Mouse (Mus musculus): ENCODE results near the gene Gm26620.
A peak's percentile ranks its signal among the peaks of the same experiment; 100 is the strongest.

The Gm26620 gene

DNA sequence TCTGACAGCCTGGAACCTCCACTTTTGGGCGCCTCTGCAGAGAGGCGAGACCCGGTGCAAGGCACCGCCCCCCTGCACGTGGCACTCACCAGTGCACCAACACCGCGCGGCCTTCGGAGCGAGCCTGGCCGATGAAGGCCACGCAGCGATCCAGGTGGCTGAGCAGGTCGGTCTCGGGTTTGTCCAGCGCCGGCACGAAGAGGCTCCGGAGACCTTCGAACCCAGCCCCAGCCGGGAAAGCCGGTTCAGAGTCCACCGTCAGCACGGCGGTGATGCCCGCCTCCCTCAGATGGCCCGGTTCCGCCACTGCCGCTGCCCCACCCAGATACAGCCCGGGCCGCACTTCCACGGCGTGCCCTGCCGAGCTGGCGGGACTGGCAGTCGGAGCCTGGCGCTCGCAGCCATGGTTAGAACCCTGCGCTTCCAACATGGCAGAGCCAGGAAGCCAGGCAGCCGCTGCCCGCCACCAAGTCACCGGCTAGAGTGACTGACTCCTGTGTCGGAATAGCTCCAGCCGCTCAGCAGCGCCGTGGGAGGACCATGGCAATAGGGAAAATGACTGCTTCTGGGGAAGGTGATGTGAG, at the start of gene Gm26620, which contains the start of gene Dusp12:
Gene Gm26620, plus strand, starts transcription at position 88 of the 584 bp plus-strand sequence.
Gene Dusp12, minus strand, starts transcription at position 563 of the 584 bp plus-strand sequence.
- DNase-seq (ENCODE audit: low spot score in 2 of 2): peak; percentile 78 to 84

DNA sequence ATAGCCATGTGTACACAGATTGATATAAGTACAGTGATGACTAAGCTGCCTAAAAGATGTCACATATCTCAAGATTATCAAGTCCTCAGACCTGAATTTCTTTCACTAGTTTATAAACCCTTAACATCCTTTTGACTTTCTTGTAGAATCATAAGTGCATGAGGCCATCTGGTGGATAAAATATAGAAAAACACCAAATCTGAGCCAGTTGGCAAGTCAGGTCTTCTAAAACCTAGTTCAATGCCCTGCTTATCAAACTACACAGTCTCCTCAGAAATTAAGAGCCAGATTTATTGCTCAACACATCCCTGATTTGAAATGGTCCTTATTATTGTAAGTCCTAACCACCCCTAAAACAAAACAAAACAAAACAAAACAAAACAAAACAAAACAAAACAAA, 45.2 kb upstream of the Gm26620 start:
- no peak for DNase-seq (ENCODE audit: low spot score in 2 of 2)

DNA sequence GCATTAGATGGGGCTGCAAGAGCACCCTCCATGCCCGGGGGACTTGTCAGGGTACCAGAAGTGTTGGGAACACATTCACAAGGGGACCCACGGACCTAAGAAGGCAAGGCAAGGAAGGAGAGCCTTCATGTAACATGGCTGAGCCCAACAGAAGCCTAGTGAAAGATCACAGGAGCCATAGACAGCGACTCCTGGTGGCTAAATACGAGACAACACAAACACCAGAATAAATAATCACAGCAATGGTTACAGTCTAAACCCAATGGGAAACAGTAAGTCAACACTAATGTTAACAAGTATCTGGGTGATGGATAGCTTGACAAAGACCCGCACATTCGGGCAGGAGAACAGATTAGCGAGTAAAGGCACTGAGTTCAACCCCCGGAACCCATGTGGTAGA, 40.5 kb upstream of the Gm26620 start:
- DNase-seq (ENCODE audit: low spot score in 2 of 2): no peak

DNA sequence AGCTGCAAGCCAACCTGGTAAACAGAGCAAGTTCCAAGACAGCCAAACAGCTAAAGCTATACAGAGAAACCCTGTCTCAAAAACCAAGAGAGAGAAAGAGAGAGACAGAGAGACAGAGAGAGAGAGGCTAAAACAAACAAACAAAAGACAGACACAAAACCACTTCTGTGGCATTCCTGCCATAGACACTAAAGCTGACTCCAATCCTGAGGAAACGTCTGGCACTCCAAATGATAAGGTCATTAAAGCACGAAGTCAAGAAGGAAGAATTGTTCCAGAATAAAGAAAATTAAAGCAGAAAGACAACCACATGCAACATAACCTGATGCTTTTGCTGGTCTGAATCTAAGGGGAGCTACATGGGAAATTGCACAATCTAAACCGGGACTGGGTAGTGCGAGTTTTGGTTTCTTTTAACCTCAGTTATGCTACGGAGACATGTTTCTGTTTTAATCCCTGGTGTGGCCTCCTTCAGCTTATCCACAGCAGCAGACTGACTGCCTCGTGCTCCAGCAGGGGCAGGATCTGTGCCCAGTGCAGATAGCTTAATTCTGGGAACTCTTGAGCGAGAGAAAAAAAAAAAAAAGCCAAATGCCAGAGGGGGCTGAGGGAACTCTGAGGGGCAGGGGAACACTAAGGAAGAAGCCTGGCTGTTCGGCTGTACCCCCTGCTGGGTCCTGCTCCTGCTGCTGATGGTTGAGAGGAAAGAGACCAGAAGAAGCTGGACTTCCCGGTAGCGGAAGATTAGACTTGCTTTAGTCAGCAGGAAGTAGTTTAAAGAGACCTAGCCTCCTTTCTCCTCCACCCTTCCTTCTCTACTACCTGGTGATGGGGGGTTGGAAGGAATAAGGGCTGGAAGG, 39.2 kb upstream of the Gm26620 start:
- no peak for DNase-seq (ENCODE audit: low spot score in 2 of 2)

DNA sequence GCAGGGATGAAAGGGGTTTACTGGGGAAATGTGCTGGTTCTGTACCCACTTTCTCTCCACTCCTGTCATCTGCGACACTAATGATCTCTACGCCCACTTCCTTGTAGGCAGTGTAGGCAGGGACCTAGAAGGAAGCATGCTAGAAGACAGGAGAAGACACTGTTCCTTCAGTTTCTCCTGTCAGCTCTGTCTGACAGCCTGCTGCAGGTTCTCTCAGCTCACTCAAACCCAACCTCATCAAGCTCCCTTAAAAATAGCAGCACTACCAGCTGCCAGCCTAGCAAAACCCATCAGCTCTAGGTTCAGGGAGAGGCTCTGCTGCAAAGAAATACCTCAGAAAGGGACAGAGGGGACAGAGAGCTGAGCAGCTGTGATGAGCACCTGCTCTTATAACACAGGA, 34.9 kb upstream of the Gm26620 start:
- DNase-seq (ENCODE audit: low spot score in 2 of 2): no peak

DNA sequence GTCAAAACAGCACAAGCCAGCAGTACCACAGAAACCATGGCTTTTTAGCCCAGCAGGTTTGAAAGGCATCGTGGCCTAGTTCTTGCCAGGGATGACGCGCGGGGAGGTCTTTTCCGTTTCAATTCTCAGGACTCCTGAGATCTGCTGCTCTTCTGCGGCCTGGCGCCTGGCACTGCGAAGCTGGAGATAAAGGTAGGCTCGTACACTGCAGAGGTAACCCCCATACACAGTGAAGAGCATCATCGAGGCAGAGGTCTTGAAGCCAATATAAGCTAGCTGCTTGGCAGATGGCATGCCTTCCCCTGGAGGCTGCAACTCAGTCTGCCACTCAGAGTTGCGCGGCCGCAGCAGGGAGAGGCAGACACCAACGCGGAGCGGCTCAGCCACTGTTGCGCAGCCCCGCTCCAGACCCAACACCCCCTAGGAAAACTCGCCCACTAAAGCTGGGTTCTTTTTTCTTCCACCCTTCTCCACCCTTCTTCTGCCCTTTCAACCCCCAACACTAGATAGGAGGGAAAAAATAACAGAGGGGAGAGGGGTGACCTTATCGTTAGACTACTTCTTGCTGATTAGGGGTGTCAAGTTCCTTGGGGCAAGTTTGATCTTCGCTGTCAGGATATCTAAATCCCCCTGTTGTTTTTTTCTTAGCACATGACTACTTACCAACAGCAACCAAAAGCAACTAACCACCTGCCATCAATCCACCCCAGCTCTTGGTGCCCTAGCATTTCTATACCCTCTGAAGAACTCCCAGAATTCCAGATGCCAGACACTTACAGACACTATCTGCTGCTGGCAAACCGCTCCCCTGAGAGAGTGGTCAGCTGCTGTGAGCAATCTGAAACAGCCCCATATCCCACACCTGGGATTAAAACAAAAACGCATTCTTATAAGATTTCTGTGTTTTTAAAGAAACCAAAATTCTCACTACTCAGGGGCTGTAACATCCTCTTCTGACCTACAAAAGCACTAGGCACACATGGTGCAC, 33.9 kb upstream of the Gm26620 start:
- DNase-seq (ENCODE audit: low spot score in 2 of 2): no peak

DNA sequence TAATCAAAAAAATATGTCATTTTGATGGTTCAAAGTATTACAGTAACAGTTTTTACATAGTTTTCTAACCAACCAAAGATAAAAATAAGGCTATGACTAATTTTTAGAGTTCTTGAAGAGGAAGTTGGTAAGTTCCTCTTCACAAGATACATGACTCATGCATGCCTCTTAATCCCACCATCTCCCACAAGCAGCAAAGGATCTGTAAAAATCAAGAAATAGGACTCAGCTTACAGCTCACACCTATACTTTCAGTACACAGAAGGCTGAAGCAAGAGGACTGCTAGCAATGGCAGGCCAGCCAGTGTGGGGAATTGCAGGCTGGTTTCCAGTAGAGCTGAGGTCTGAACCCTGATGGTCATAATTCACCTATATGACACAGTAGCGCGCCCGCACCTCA, 31.3 kb upstream of the Gm26620 start:
- DNase-seq (ENCODE audit: low spot score in 2 of 2): no peak

DNA sequence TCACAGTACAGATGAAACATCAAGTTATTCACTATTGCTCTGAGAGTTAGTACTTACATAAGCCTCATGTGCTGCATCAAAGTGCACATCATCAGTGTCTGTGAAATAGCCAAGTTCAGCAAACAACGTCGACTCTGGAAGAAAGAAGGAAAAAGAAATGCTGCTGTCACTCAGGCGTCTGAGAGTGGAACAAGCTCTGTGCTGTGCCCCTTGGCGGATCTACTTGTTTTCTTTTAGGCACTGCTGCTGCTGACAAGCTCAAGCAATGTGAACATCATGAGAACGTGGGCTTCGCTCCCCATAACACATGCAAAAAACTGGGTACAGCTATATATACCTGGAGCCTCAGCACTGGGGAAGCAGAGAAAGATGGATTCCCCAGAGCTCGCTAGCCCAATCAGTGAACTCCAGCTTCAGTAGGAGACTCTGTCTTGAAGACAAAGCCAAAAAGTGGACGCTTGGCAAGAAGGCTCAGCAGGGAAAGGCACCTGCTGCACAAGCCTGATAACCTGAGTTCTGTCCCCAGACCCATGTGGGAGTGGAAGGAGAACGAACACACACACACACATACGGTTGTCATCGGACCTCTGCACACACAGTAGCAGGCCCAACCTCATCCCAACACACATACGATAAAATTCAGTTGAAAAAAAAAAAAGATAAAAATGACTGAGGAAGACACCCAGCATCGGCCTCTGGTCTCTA, 29.7 kb upstream of the Gm26620 start:
- no peak for DNase-seq (ENCODE audit: low spot score in 2 of 2)

DNA sequence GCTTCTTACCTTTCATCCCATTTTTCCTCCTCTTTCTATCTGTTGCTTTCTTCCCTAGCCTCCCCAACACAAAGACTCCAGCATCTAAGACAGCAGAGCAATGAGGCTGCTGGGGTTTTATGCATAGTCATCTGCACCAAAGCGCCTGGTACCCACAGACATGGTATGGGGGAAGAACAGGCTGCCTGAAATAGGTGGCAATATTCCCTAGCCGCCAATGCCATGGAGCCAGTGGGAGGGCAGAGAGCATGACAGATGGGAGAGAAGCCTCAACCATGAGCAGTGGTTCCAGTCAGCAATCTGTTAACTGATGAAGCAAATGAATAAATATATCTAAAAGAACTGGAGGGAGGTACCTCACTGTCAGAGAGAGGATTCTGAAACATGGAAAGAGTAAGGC, 27.5 kb upstream of the Gm26620 start:
- no peak for DNase-seq (ENCODE audit: low spot score in 2 of 2)

DNA sequence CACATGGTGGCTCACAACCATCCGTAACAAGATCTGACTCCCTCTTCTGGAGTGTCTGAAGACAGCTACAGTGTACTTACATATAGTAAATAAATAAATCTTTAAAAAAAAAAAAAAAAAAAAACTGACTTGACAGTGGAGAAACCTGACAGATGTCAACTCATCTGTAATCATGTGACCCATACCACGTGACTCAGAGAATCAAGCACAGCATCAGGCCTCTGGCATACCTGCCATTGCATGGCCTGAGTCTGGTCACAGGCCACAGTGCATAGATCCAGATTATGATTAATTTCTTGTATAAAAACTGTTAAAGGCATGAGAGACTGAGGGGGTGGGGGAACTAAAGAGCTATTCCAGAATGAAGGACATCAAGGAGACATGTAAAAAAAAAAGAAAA, 26.0 kb upstream of the Gm26620 start:
- no peak for DNase-seq (ENCODE audit: low spot score in 2 of 2)

DNA sequence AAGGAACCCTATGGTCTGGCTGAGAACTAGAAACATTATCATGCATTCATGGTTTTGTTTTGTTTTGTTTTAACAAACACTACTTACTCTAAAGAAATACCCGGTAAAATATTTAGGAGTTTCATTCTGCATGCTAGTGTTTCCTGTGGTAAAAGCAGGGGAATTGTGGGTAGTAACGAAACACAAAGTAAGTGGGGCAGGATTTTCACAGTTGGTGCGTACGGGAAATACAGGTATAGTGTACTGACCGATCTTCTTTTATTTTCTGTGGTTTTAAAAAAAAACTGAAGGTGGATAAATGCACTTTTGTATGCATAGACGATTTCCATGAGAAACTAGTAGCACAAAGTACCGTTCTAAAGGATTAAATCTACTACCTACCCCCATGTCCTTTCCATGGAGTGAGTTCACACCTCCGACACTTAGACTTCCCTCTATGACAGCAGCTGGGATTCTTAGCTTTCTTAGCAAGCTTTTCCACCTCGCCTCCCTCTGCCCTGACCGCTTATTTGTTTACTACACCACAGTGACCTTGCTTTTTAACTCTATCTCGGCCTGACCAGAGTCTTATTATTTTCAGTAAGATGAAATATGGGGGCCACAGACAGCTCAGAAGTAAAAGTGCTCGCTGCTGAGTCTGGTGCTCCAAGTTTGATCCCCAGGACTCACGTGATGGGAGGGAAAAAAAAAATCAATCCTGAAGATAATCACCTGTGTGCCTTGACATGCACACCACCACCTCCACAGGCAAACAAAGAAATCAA, 23.0 kb upstream of the Gm26620 start:
- no peak for DNase-seq (ENCODE audit: low spot score in 2 of 2)

DNA sequence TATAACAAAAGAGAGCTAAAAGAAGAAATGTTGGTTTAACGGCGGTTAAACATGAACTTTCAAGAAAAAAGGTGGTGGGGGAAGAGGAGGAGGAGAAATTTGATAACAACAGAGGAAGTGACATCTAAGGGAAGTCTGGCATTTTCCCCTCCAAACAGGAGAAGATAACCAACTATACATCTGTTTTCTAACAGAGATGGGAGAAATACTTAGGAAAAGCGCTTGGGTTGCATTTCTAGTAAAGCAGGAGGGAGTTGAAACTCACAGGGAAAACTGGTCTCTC, 22.5 kb upstream of the Gm26620 start:
- no peak for DNase-seq (ENCODE audit: low spot score in 2 of 2)

DNA sequence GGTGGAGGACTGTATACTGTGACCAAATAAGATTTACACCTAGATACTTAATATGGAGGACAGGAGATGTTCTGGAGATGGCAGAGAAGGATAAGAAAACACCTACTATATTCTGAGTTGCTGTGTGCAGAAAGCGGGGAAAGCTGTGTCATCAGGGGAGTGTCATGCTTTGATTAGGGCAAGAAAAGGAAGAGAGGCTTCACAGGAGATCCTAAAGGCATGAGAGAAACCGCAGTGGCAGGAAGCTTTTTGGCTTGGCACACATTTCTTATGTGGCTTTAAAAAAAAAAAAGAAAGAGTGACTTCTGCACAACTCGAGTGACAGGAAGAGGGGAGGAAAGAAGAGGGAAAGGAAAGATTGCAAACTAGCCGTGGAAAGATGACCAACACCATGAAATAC, 21.8 kb upstream of the Gm26620 start:
- DNase-seq (ENCODE audit: low spot score in 2 of 2): no peak

DNA sequence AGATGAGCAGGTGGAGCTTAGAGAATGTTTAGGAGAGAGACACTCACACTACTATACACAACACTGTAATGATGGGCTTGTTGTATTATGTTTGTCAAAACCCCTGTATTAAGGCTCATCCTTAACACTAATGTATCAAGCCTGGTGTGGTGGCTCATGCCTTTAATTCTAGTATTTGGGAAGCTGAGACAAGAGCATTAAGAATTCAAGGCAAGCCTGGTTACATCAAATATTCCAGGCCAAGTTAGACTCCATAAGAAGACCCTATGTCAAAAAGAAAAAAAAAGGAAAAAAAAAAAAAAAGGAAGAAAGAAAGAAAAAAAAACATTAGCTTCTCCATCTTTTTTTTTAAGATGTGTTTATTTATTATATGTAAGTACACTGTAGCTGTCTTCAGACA, 20.6 kb upstream of the Gm26620 start:
- DNase-seq (ENCODE audit: low spot score in 2 of 2): no peak

DNA sequence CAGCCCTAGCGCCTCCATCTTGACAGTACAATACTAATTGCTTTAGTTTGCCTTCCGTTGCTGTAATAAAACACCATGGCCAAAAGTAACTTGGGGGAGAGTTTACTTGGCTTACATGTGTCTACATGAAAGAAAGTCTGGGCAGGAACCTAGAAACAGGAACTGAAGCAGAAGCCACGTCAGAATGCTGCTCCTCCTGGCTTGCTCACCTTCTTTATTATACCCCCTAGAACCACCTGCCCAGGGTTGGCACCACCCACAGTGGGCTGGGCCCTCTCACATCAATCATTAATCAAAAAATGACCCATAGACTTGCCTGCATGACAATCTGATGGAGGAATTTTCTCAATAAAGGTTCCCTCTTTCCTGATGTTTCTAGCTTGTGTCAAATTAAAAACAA, 20.1 kb upstream of the Gm26620 start:
- no peak for DNase-seq (ENCODE audit: low spot score in 2 of 2)

DNA sequence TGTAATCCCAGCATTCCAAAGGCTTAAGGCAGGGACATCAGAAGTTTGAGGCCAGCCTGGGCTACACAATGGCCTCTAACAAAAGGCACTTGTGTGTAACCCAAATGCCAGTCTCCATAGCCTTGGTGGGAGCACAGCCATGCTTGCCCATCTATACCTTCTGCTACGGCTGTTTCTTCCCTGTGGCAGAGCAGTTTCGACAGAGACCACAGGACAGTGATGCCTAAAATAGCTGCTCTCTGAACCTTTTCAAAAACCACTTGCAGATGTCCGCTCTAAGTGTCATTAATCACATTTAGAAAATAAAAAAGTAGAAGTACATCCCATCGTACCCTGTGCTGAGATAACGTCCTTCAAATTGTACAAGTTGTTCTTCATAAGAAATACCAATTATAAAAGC, 19.5 kb upstream of the Gm26620 start:
- DNase-seq (ENCODE audit: low spot score in 2 of 2): no peak

DNA sequence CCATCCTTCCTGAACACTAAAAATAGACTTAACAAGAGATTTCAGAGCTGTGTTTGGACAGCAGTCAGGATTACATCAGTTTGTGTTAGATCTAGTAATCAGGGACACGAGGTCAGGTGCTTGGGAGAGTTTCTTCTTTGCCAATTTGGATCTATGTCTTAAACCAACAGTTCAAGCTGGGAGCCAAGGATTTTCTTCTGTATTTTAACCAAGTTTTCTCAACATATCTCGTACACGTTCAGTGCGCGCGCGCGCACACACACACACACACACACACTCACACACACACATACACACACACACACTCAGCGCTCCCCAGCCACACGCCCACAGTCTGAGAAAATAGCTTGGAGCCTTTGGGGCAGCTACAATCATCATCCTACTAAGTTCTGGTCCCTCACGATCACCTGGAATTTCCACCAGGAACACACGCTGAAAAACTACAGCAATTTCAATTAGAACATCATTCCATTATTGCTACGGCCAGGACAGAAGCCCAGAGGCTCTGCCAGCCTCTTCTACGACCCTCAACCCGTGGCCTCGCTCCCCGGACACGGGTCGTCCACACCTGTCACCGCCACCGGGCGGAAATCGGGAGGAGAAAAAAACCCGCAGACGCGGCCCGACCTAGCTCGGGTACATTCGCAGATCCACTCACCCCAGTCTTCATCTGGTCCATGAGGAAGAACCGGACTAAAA, 17.7 kb upstream of the Gm26620 start:
- no peak for DNase-seq (ENCODE audit: low spot score in 2 of 2)

DNA sequence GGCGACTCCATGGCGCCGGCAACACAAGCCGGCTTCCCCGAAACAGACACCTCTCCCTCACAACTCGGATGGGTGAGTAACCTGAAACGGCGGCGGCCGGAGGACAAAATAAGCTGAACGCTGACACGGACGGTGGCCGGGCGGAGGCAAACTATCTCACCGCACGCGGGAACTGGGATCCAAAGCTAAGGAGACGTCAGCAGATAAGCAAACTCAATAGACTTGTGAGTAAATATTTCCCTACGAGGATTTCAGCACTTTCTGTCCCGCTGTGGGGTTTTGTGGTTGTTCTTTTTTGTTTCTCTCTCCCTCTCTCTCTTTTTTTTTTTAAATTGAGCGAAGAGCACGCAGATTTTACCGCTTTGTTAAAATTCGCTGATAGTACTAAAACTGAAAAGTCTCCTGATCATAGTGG, 17.2 kb upstream of the Gm26620 start, which contains the start of gene Atf6:
Gene Atf6, minus strand, starts transcription at position 81 of the 415 bp plus-strand sequence.
- DNase-seq (ENCODE audit: low spot score in 2 of 2): peak; percentile 93 to 95

DNA sequence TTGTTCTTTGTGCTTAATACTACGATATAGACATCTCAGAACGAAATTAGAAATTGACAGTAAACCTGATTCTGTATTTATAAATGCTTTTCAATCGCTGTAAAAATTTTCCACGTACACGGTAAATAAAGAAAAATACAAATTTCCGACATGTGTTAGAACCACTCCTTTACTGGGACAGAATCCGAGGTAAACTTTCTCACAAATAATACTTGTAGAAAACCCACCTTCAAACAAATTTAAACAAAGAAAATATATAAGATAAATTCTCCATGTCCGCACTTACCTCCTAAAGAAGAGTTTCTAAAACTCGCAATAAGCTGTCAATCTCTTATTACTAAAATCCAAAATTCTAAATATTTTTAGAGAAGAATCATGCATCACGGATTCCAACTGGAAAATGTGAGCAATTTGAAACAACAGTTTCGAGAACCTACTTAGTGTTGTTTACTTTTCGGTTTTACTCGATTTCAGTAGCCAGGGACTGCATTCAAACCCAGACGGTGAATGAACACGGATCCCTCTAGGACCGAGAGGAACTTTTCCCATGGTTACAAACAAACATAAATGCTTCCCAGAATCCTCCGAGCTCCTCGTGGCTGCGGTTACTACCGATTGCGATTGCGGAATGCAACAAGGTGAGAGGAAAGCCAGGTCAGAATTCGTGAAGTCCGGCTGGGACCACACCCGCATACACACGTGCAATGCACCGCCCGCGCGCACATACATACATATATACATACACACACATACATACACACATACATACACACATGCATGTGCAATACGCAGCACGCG, 16.6 kb upstream of the Gm26620 start:
- peak; percentile 47 to 59 for DNase-seq (ENCODE audit: low spot score in 2 of 2)

DNA sequence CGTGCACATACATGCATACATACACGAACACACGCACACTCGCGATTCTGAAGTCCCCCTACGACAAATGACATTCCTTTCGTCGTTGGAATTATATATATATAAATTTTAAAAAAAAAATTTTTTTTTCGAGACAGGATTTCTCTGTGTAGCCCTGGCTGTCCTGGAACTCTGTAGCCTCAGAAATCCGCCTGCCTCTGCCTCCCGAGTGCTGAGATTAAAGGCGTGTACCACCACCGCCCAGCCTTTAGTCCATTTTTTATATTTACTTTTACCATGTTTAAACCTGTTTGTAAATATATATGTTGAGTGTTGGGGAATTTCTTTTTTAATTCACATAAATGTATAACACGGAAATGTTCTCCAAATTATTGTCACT, 16.0 kb upstream of the Gm26620 start:
- no peak for DNase-seq (ENCODE audit: low spot score in 2 of 2)

Measured in frontal cortex, postnatal 14 days (tissue).